Mouse (Mus musculus) B cell, adult 62 days (primary cell): ENCODE measurements around the gene Rph3a. TPM values are rescaled to one million over a fixed set of nuclear protein-coding genes. Genes with fewer than 3 reads are reported as not detected.

Experiments used
- total RNA-seq: library from RNA; stranded (reverse); gene quantifications from 4 replicates; pipeline ENCODE4 v1.2.4, GENCODE M21; 2023

Gene Rph3a
- not detected in 4 replicates for total RNA-seq

GRCm38 (mm10) chr5:121009811-121010569 is at the start of gene Rph3a:
Gene Rph3a, minus strand, starts transcription at chr5:121010092.

GRCm38 (mm10) chr5:120914204-120914603 is 95.7 kb downstream of the Rph3a start, which contains the start of gene Oas1d:
Gene Oas1d, plus strand, starts transcription at chr5:120914536.

GRCm38 (mm10) chr5:120906791-120907733 is 102.8 kb downstream of the Rph3a start, which contains the start of gene Oas1a:
Gene Oas1a, minus strand, starts transcription at chr5:120907521.

Other genes starting within 250 kb of the Rph3a start
- gene Oas3, start 232.4 kb downstream of the Rph3a start, total RNA-seq, result 2.6 to 3.2 TPM (median 2.9 TPM) in 4 replicates
- 0.41 to 1.0 TPM (median 0.57 TPM) in 3 of 4 replicates, not detected in the other for gene Oas1e, start 214.6 kb downstream of the Rph3a start, total RNA-seq
- 10.9 to 17.7 TPM (median 13.6 TPM) in 4 replicates for gene Oas1c, start 197.6 kb downstream of the Rph3a start, total RNA-seq
- gene Oas1f, start 162.7 kb downstream of the Rph3a start, total RNA-seq, result not detected in 4 replicates
- not detected in 4 replicates for gene Oas1h, start 148.7 kb downstream of the Rph3a start, total RNA-seq
- gene Oas1g, start 122.5 kb downstream of the Rph3a start, total RNA-seq, result 0.35 to 0.75 TPM (median 0.43 TPM) in 3 of 4 replicates, not detected in the other
- gene Oas1a, start 102.6 kb downstream of the Rph3a start, total RNA-seq, result 1.6 to 2.9 TPM (median 2.5 TPM) in 4 replicates
- gene Oas1d, start 95.6 kb downstream of the Rph3a start, total RNA-seq, result not detected in 4 replicates
- gene Ptpn11, start 181.3 kb upstream of the Rph3a start, total RNA-seq, result 35.8 to 41.2 TPM (median 38.0 TPM) in 4 replicates
- 1,725 to 1,892 TPM (median 1,807 TPM) in 4 replicates for gene Rpl6, start 194.4 kb upstream of the Rph3a start, total RNA-seq
- gene Hectd4, start 210.1 kb upstream of the Rph3a start, total RNA-seq, result 45.3 to 58.7 TPM (median 51.9 TPM) in 4 replicates